Mouse (Mus musculus) liver, postnatal 0 days (tissue): ENCODE results near the gene Nol4l.

Experiments
- CTCF ChIP-seq: sonication (generic); IDR thresholded peaks from 2 replicates; pipeline ENCODE4 v1.5.1; 2016; ENCODE audit warnings: antibody characterized with exemption, low read depth
- EP300 ChIP-seq: IDR thresholded peaks from 2 replicates; pipeline ENCODE4 v1.6.1; 2016; ENCODE audit warnings: antibody characterized with exemption, low read depth, mild to moderate bottlenecking

- TF ChIP-seq CTCF (no peak), EP300 (no peak)
Measured at GRCm38 (mm10) chr2:153458022-153458441, 71.7 kb downstream of the Nol4l start.
